Mouse (Mus musculus) lung, embryonic 14.5 days (tissue): ENCODE measurements around the gene Car5a. TPM values are rescaled to one million over a fixed set of nuclear protein-coding genes. Genes with fewer than 3 reads are reported as not detected.

Experiments used
- ATAC-seq: fragments of 200-750 bp; cut with Nextera tagmentation; 2 replicates; pipeline ENCODE4 v1.8.0; 2017; ENCODE audit warnings: mild to moderate bottlenecking, moderate TSS enrichment, moderate library complexity; ENCODE audit not compliant: insufficient read depth
- DNase-seq: peaks from one replicate; pipeline ENCODE4 v3.0.0-alpha.2; 2015
- H3K27ac ChIP-seq: fragments of 300-500 bp; sonication (generic); 2 replicates; pipeline ENCODE4 v1.5.1; 2014; ENCODE audit warnings: low read depth, mild to moderate bottlenecking, moderate library complexity
- H3K27me3 ChIP-seq: fragments of 300-500 bp; sonication (generic); 2 replicates; pipeline ENCODE4 v1.6.1; 2014; ENCODE audit warnings: low read length, control low read depth; ENCODE audit not compliant: insufficient read depth
- H3K36me3 ChIP-seq: fragments of 300-500 bp; sonication (generic); 2 replicates; pipeline ENCODE4 v1.6.1; 2014; ENCODE audit warnings: control low read depth; ENCODE audit not compliant: insufficient read depth
- H3K4me1 ChIP-seq: fragments of 300-500 bp; sonication (generic); 2 replicates; pipeline ENCODE4 v1.6.1; 2014; ENCODE audit warnings: antibody characterized with exemption, control low read depth; ENCODE audit not compliant: insufficient read depth
- H3K4me2 ChIP-seq: fragments of 300-500 bp; sonication (generic); 2 replicates; pipeline ENCODE4 v1.6.1; 2014; ENCODE audit warnings: mild to moderate bottlenecking
- H3K4me3 ChIP-seq: fragments of 300-500 bp; sonication (generic); 2 replicates; pipeline ENCODE4 v1.5.1; 2014; ENCODE audit warnings: low read depth, low read length
- H3K9ac ChIP-seq: fragments of 300-500 bp; sonication (generic); 2 replicates; pipeline ENCODE4 v1.6.1; 2014
- H3K9me3 ChIP-seq: fragments of 300-500 bp; sonication (generic); 2 replicates; pipeline ENCODE4 v1.6.1; 2016; ENCODE audit warnings: low read depth, low read length, control low read depth
- CTCF ChIP-seq: IDR thresholded peaks from 2 replicates; pipeline ENCODE4 v1.5.1; 2016; ENCODE audit warnings: antibody characterized with exemption, low read depth
- WGBS: fragments of 180-500 bp; shearing (Covaris S2); extraction: QIAGEN DNeasy Blood & Tissue Kit; methylation state at CpG from one replicate; pipeline ENCODE4 v1.1.7; 2014; 5-methylcytosine and 5-hydroxymethylcytosine counted together
- polyA plus RNA-seq: library from polyadenylated mRNA; unstranded; fragments of >200 nt; fragmentation: Nextera tagmentation; extraction: Ambion mirVana; gene quantifications from 2 replicates; pipeline ENCODE4 v1.2.1, GENCODE M21; 2014

Car5a gene
- polyA plus RNA-seq, 1 experiment from 2014 or later: not detected

GRCm38 (mm10) chr8:121881921-121882320 is 62.8 kb downstream of the Car5a start:
- 0 out of 2 replicates have a peak, but pooled peaks cover 6% of the 10 kb centered on the region for H3K4me1 ChIP-seq
- ATAC-seq (no peak), DNase-seq (no peak)
- no peaks in the 10 kb centered on the region for H3K27me3 ChIP-seq
- H3K9me3 ChIP-seq: no peaks in the 10 kb centered on the region
- H3K27ac ChIP-seq: no peak overlapping the region
- TF ChIP-seq CTCF: no peak
- H3K4me3 ChIP-seq: no peak overlapping the region
- 82% methylated on average over 5 of the region's 5 CpGs for WGBS
- no peak overlapping the region for H3K4me2 ChIP-seq
- no peak overlapping the region for H3K9ac ChIP-seq
- H3K36me3 ChIP-seq: peaks cover 49% of the 10 kb centered on the region

- no peak overlapping the region for H3K9ac ChIP-seq
- H3K27me3 ChIP-seq: no peaks in the 10 kb centered on the region
- no peaks in the 10 kb centered on the region for H3K9me3 ChIP-seq
- no peak overlapping the region for H3K4me3 ChIP-seq
- ATAC-seq (peak; percentile 69), DNase-seq (peak; percentile 81)
- WGBS: 23% methylated on average over 1 of the region's 1 CpGs
- 0 out of 2 replicates have a peak, but pooled peaks cover 6% of the 10 kb centered on the region for H3K4me1 ChIP-seq
- no peak for TF ChIP-seq CTCF
- no peak overlapping the region for H3K4me2 ChIP-seq
- H3K27ac ChIP-seq: no peak overlapping the region
- H3K36me3 ChIP-seq: peaks cover 39% of the 10 kb centered on the region
Measured at GRCm38 (mm10) chr8:121880818-121881217, 63.9 kb downstream of the Car5a start.

- DNase-seq (no peak), ATAC-seq (no peak)
- Histone ChIP-seq H3K4me2 (no peak overlapping the region), H3K4me1 (0 out of 2 replicates have a peak, but pooled peaks cover 6% of the 10 kb centered on the region), H3K36me3 (peaks cover 29% of the 10 kb centered on the region), H3K4me3 (no peak overlapping the region), H3K9me3 (no peaks in the 10 kb centered on the region), H3K9ac (no peak overlapping the region), H3K27me3 (no peaks in the 10 kb centered on the region), H3K27ac (no peak overlapping the region)
- TF ChIP-seq CTCF: no peak
- WGBS: 84% methylated on average over 3 of the region's 3 CpGs
Measured at GRCm38 (mm10) chr8:121879712-121880111, 65.0 kb downstream of the Car5a start.

- DNase-seq: no peak
- H3K9ac ChIP-seq: no peak overlapping the region
- 0 out of 2 replicates have a peak, but pooled peaks cover 6% of the 10 kb centered on the region for H3K4me1 ChIP-seq
- no peak overlapping the region for H3K4me2 ChIP-seq
- no peaks in the 10 kb centered on the region for H3K9me3 ChIP-seq
- no peaks in the 10 kb centered on the region for H3K27me3 ChIP-seq
- no peak for ATAC-seq
- no peak for TF ChIP-seq CTCF
- WGBS: 78% methylated on average over 7 of the region's 7 CpGs
- H3K4me3 ChIP-seq: no peak overlapping the region
- no peak overlapping the region for H3K27ac ChIP-seq
- peaks cover 13% of the 10 kb centered on the region for H3K36me3 ChIP-seq
Measured at GRCm38 (mm10) chr8:121877828-121878480, 66.8 kb downstream of the Car5a start.

GRCm38 (mm10) chr8:121877212-121877611 is 67.5 kb downstream of the Car5a start:
- peaks cover 9% of the 10 kb centered on the region for H3K4me1 ChIP-seq
- no peak overlapping the region for H3K27ac ChIP-seq
- TF ChIP-seq CTCF: no peak
- H3K9me3 ChIP-seq: no peaks in the 10 kb centered on the region
- ATAC-seq (no peak), DNase-seq (no peak)
- no peak overlapping the region for H3K4me3 ChIP-seq
- H3K27me3 ChIP-seq: no peaks in the 10 kb centered on the region
- no peak overlapping the region for H3K4me2 ChIP-seq
- 49% methylated on average over 5 of the region's 5 CpGs for WGBS
- no peak overlapping the region for H3K9ac ChIP-seq
- H3K36me3 ChIP-seq: peaks cover 6% of the 10 kb centered on the region; the same call in 1 of the 2 replicates

- no peak for TF ChIP-seq CTCF
- H3K4me2 ChIP-seq: no peak overlapping the region
- no peak overlapping the region for H3K4me3 ChIP-seq
- no peaks in the 10 kb centered on the region for H3K36me3 ChIP-seq
- DNase-seq: no peak
- H3K27ac ChIP-seq: peak overlapping the region; percentile 26
- WGBS: 74% methylated on average over 9 of the region's 9 CpGs
- no peaks in the 10 kb centered on the region for H3K9me3 ChIP-seq
- H3K4me1 ChIP-seq: peaks cover 9% of the 10 kb centered on the region
- H3K27me3 ChIP-seq: no peaks in the 10 kb centered on the region
- H3K9ac ChIP-seq: no peak overlapping the region
- ATAC-seq: no peak
Measured at GRCm38 (mm10) chr8:121875517-121875916, 69.2 kb downstream of the Car5a start.

GRCm38 (mm10) chr8:121875045-121875444 is 69.7 kb downstream of the Car5a start:
- 48% methylated on average over 3 of the region's 3 CpGs for WGBS
- no peak for TF ChIP-seq CTCF
- Histone ChIP-seq H3K4me3 (no peak overlapping the region), H3K4me1 (peaks cover 9% of the 10 kb centered on the region), H3K9me3 (no peaks in the 10 kb centered on the region), H3K9ac (no peak overlapping the region), H3K27ac (peak overlapping the region; percentile 26), H3K36me3 (no peaks in the 10 kb centered on the region), H3K27me3 (no peaks in the 10 kb centered on the region), H3K4me2 (no peak overlapping the region)
- DNase-seq (no peak), ATAC-seq (no peak)
